Mouse (Mus musculus) layer of hippocampus, postnatal 36 days (tissue): ENCODE data around the gene Fn1. TPM values are rescaled to one million over a fixed set of nuclear protein-coding genes. Genes with fewer than 3 reads are reported as not detected.

Source experiments
- DNase-seq, 2 experiments: peaks; one replicate each; pipeline ENCODE4 v3.0.0; 2022
- total RNA-seq, 2 experiments: library from RNA; stranded (reverse); gene quantifications; 2 replicates each; pipeline ENCODE4 v1.2.3; 2021

Gene Fn1
- total RNA-seq, 2 experiments from 2014 or later = 33.0 to 50.3 TPM

GRCm38 (mm10) chr1:71605751-71606150, 47.2 kb downstream of the Fn1 start:
- no peak for DNase-seq

DNA sequence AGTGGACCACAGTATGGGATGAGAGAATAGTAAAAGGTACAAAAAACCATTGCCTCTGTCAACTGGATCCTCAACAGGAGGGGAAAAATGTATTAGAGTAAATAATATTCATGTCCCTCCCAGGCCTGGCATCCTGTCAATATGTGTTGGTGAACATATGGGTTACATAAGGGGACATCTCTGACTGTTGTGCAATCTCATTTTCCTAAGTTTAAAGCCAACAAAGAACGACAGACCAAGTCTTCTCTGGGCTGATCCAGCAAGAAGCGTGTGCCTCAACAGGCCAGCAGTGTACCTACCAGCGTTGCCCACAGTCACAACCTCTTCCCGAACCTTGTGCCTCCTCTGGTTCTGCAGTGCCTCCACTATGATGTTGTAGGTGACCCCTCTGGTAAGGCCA, 57.6 kb downstream of the Fn1 start:
- no peak for DNase-seq

GRCm38 (mm10) chr1:71594268-71594667, 58.7 kb downstream of the Fn1 start:
- DNase-seq = no peak

- no peak for DNase-seq
These were observed 59.8 kb downstream of the Fn1 start for GRCm38 (mm10) chr1:71593184-71593583.

- no peak for DNase-seq
These were observed 63.0 kb downstream of the Fn1 start for GRCm38 (mm10) chr1:71590038-71590437.

- DNase-seq = no peak
These were observed 66.3 kb downstream of the Fn1 start for GRCm38 (mm10) chr1:71586658-71587057.

GRCm38 (mm10) chr1:71583900-71584299, 69.1 kb downstream of the Fn1 start:
- DNase-seq = no peak

- DNase-seq = no peak
These were observed 69.7 kb downstream of the Fn1 start for GRCm38 (mm10) chr1:71583302-71583701.

DNA sequence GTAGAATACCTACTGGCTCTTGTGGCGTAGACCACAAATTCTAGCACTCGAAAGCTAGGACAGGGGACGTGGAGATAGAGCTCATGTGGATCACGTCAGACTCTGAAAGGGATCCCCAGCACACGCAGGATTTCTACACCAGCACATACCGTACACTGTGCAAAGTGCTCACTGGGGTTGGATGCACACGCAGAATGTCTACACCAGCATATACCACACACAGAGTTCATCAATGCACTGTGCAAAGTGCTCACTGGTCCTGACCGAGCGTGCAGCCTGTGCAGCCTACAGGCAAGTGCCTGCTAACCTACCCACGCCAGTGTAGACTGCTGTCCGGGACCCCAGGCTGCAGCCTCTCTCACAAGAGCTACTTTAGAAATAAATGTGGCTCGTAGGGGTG, 72.6 kb downstream of the Fn1 start:
- no peak for DNase-seq

- DNase-seq = no peak
These were observed 73.5 kb downstream of the Fn1 start for GRCm38 (mm10) chr1:71579526-71579925.

- DNase-seq = no peak
These were observed 76.2 kb downstream of the Fn1 start for GRCm38 (mm10) chr1:71576837-71577236.

DNA sequence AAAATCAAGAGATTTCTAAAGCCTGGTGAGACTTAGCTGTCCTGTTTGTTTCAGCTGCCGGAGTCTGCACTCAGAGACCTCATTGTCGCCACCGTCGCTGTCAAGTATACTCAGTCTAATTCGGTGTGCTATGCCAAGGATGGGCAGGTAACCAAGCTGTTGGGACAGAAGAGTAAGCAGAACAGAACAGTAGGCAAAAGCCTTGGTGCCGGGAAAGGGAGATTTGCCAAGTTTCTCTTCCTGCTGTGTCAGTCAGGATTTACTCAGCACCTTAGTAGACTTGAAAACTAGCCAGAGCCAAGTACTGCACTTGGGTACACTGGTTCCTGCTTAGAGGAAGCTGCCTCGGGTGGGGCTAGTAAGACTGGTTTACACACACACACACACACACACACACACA, 77.0 kb downstream of the Fn1 start:
- DNase-seq = no peak

GRCm38 (mm10) chr1:71570116-71570515, 82.9 kb downstream of the Fn1 start:
- no peak for DNase-seq

GRCm38 (mm10) chr1:71567884-71568605, 85.0 kb downstream of the Fn1 start:
- no peak for DNase-seq

DNA sequence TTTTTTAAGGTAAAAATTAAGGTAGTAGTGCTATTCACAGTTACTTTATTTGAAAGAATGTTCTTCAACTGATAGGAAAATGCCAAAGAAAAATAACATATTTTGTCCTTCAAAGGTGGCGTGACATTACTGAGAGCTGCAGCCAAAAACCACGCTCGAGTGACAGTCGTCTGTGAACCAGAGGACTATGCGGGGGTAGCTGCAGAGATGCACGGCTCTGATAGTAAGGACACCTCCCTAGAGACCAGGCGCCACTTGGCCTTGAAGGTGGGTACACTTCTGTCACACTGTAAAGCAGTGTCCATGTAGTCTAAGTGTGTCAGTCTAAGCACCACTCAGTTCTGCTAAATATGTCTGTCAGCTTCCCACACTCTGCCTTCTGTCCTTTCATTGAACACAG, 88.7 kb downstream of the Fn1 start:
- DNase-seq = no peak

DNA sequence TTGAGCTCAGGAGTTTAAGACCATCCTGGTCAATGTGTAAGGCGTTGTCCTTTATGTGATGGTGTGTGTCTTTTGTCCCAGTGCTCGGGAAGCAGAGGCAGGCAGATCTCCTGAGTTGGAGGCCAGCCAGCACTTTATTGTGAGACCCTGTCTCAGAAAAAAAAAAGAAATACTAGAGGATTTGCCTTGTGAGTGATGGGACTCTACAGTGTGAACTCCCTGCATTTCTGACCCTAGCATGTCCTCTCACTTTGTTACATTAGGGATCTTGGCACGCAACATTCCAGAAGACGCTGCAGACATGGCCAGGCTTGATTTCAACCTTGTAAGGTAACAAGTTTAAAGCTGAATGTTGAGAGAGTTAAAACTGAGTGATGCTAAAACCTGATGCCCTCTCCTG, 92.4 kb downstream of the Fn1 start:
- no peak for DNase-seq

- peak; percentile 81 to 83 for DNase-seq
These were observed 96.0 kb downstream of the Fn1 start, which contains the start of gene Atic for GRCm38 (mm10) chr1:71556688-71557612. Gene Atic (plus strand): TSS chr1:71557150.

DNA sequence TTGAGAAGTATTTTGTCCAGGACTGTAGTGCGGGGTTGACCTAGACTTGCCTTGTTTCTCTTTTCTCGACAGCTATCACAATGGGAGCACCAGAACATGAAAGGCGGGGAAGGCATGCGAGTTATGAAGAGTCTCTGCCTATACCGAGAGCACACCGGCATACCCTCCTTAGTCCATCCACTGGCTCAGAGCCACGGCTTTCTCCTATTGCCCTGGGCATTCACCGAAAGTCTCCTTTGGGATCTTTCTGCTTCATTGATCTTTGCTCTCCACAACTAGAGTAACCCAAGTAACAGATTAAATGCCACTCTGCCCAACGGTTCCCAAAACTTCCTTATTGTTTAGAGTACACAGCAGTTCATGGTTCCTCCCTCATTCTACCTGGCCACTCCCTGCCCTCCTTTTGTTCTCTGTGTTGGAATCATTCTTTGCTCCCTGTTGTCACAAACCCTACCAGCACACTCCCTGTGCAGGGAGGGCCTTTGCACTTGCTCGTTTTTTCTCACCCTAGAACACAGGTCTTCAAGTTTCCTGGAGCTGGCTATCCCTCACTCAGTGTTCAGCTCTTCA, 102.3 kb downstream of the Fn1 start:
- DNase-seq = no peak

GRCm38 (mm10) chr1:71540437-71540836, 112.6 kb downstream of the Fn1 start:
- DNase-seq = peak in 1 of 2 experiments; percentile 10

GRCm38 (mm10) chr1:71539641-71540040, 113.4 kb downstream of the Fn1 start:
- no peak for DNase-seq
